9 mouse cellular contexts compared by ENCODE assay signal in the genomic region with DNA sequence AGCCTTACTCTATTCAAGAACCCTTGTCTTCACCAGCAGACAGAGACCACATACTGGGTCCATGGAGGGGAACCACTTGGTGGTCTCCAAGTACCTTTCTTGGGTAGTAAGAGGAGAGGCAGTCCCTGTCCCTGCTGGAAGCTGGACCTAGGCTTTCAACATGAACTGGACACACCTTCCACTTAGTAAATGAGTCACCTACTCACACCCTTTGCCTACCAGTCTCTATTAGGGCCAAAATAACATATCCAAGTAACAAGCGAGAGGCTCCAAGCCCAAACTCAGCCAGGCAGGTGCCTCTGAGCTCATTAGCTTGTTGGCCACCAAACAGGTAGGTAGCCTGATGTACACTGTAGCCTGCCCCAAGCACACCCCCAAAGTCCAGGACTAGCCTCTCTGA. TPM values are rescaled to one million over a fixed set of nuclear protein-coding genes. Genes with fewer than 3 reads are reported as not detected.
DNase-seq lines count a peak whose midpoint lies in the region; ATAC-seq lines count a peak whose summit lies in the region.
"Had no signal": no experiment of that assay in that cellular context is flagged by ENCODE, and none has a peak within 500 bp of the region (broad histone marks: within the 10 kb centered on the region; RNA-seq: fewer than 3 reads in every experiment).

No protein-coding gene starts in this region.

- H3K9ac ChIP-seq in hindbrain, embryonic 13.5 days, result peak overlapping the region; percentile 98
- peak overlapping the region; percentile 89 for H3K9ac ChIP-seq in midbrain, embryonic 12.5 days (replicated peaks)

- no peak overlapping the region for H3K27ac ChIP-seq in hindbrain, embryonic 13.5 days
- H3K27ac ChIP-seq in midbrain, embryonic 12.5 days (replicated peaks), result no peak overlapping the region

- H3K4me2 ChIP-seq in hindbrain, embryonic 13.5 days, result peak overlapping the region; percentile 83
- peak overlapping the region; percentile 81 for H3K4me2 ChIP-seq in midbrain, embryonic 12.5 days (replicated peaks)

- no peaks in the 10 kb centered on the region for H3K9me3 ChIP-seq in hindbrain, embryonic 13.5 days
- no peaks in the 10 kb centered on the region for H3K9me3 ChIP-seq in midbrain, embryonic 12.5 days

- no peaks in the 10 kb centered on the region for H3K27me3 ChIP-seq in hindbrain, embryonic 13.5 days
- H3K27me3 ChIP-seq in midbrain, embryonic 12.5 days, result 0 out of 2 replicates have a peak, but pooled peaks cover 3% of the 10 kb centered on the region

- peaks cover 30% of the 10 kb centered on the region for H3K4me1 ChIP-seq in hindbrain, embryonic 13.5 days (replicated peaks)
- peaks cover 18% of the 10 kb centered on the region for H3K4me1 ChIP-seq in midbrain, embryonic 12.5 days

- H3K36me3 ChIP-seq in hindbrain, embryonic 13.5 days, result peaks cover 39% of the 10 kb centered on the region
- H3K36me3 ChIP-seq in midbrain, embryonic 12.5 days, result peaks cover 38% of the 10 kb centered on the region

- peak overlapping the region; percentile 99 for H3K4me3 ChIP-seq in hindbrain, embryonic 13.5 days
- peak overlapping the region; percentile 81 for H3K4me3 ChIP-seq in midbrain, embryonic 12.5 days

- no peak for ATAC-seq in hindbrain, embryonic 13.5 days (ENCODE audit: low FRiP score)
- ATAC-seq in midbrain, embryonic 12.5 days (ENCODE audit: low FRiP score, low read depth), result no peak

- WGBS in hindbrain, embryonic 13.5 days, result 96% methylated on average over 1 of the region's 1 CpGs
- 88% methylated on average over 1 of the region's 1 CpGs for WGBS in midbrain, embryonic 12.5 days

- peak; percentile 32 for DNase-seq in kidney, adult 11 months
- no peak for DNase-seq in kidney, postnatal 25 days
- peak; percentile 22 for DNase-seq in NIH3T3 (ENCODE audit: low read depth)
- DNase-seq in adrenal gland, adult 18-20 months (ENCODE audit: low spot score in 2 of 2), result no peak
- no peak for DNase-seq in urinary bladder, postnatal 14 days (ENCODE audit: low spot score)
- no peak for DNase-seq in urinary bladder, adult 2 months (ENCODE audit: low spot score)

RNA-seq across cellular contexts. Expression of gene 4933424G06Rik, which starts 1.3 kb away (rescaled TPM):
- polyA plus RNA-seq in hindbrain, embryonic 13.5 days (2015; fragmentation: Nextera tagmentation; extraction: Ambion mirVana), result 0.43 and 0.57 TPM in 2 replicates
- polyA plus RNA-seq in midbrain, embryonic 12.5 days (2016; fragmentation: Nextera tagmentation; extraction: Ambion mirVana), result 0.27 TPM in 2 replicates
- total RNA-seq in adrenal gland, adult 18-20 months (2021), result not detected
- 0.10 and 0.14 TPM in 2 replicates for polyA plus RNA-seq in urinary bladder, adult 2 months (2012; rRNA removed)
- total RNA-seq: hematopoietic stem cell, adult 5-6 weeks had no signal

RNA-seq across cellular contexts. Expression of gene Actr1b, which starts 5.6 kb away (rescaled TPM):
- 101 and 107 TPM in 2 replicates for polyA plus RNA-seq in hindbrain, embryonic 13.5 days (2015; fragmentation: Nextera tagmentation; extraction: Ambion mirVana)
- polyA plus RNA-seq in midbrain, embryonic 12.5 days (2016; fragmentation: Nextera tagmentation; extraction: Ambion mirVana), result 109 and 118 TPM in 2 replicates
- total RNA-seq in adrenal gland, adult 18-20 months (2021), result 100 to 1,000 TPM; 113 to 143 TPM
- polyA plus RNA-seq in urinary bladder, adult 2 months (2012; rRNA removed), result 116 and 141 TPM in 2 replicates

RNA-seq across cellular contexts. Expression of gene Cox5b, which starts 17.4 kb away (rescaled TPM):
- polyA plus RNA-seq in hindbrain, embryonic 13.5 days (2015; fragmentation: Nextera tagmentation; extraction: Ambion mirVana), result 619 and 648 TPM in 2 replicates
- 466 and 473 TPM in 2 replicates for polyA plus RNA-seq in midbrain, embryonic 12.5 days (2016; fragmentation: Nextera tagmentation; extraction: Ambion mirVana)
- 1,000 to 10,000 TPM in 1 of 2 experiments, 100 to 1,000 TPM in 1; 940 to 1,277 TPM for total RNA-seq in adrenal gland, adult 18-20 months (2021)
- 400 and 450 TPM in 2 replicates for polyA plus RNA-seq in urinary bladder, adult 2 months (2012; rRNA removed)

RNA-seq across cellular contexts. Expression of gene Fam178b, which starts 25.6 kb away (rescaled TPM):
- 0.27 and 0.32 TPM in 2 replicates for polyA plus RNA-seq in hindbrain, embryonic 13.5 days (2015; fragmentation: Nextera tagmentation; extraction: Ambion mirVana)
- not detected in 2 replicates for polyA plus RNA-seq in midbrain, embryonic 12.5 days (2016; fragmentation: Nextera tagmentation; extraction: Ambion mirVana)
- 1 to 10 TPM in 1 of 2 experiments, not detected in 1; 1.0 TPM for total RNA-seq in adrenal gland, adult 18-20 months (2021)
- polyA plus RNA-seq in urinary bladder, adult 2 months (2012; rRNA removed), result 4.3 TPM in 2 replicates
- total RNA-seq: hematopoietic stem cell, adult 5-6 weeks had no signal

RNA-seq across cellular contexts. Expression of gene Zap70, which starts 53.0 kb away (rescaled TPM):
- 0.43 and 1.2 TPM in 2 replicates for polyA plus RNA-seq in hindbrain, embryonic 13.5 days (2015; fragmentation: Nextera tagmentation; extraction: Ambion mirVana)
- 0.24 and 0.26 TPM in 2 replicates for polyA plus RNA-seq in midbrain, embryonic 12.5 days (2016; fragmentation: Nextera tagmentation; extraction: Ambion mirVana)
- total RNA-seq in adrenal gland, adult 18-20 months (2021), result under 1 TPM; 0.66 to 0.77 TPM
- 1.1 and 1.2 TPM in 2 replicates for polyA plus RNA-seq in urinary bladder, adult 2 months (2012; rRNA removed)

Comparison
In these comparisons a context has a peak if more than half of its experiments do, and no peak if none do; other contexts are left out.
1. DNase-seq: peak in kidney, adult 11 months (single experiment) and NIH3T3 (single experiment); none in kidney, postnatal 25 days (0 of 2), adrenal gland, adult 18-20 months (0 of 2), urinary bladder, postnatal 14 days (single experiment) and urinary bladder, adult 2 months (single experiment).